Mouse (Mus musculus): ENCODE results near the gene H2-D1. TPM values are rescaled to one million over a fixed set of nuclear protein-coding genes. Genes with fewer than 3 reads are reported as not detected.

H2-D1 gene
- total and polyA plus RNA-seq, 3 experiments: 659 to 944 (median 880) TPM

GRCm38 (mm10) chr17:35272249-35272648 lies 9.7 kb downstream of the H2-D1 start:
- dilution Hi-C loops (cut with MboI; ENCODE audit: extremely low pct_ligation_motif_present, extremely low pct_unique_long_range_greater_than_20kb, low sequenced_read_pairs) (loop anchor here (5.0 kb wide), 1 partner anchor 1300 kb away; no protein-coding TSS in a partner anchor), in situ Hi-C loops (cut with MboI; ENCODE audit: low pct_ligation_motif_present, low pct_unique_long_range_greater_than_20kb, low sequenced_read_pairs) (loop anchor here (5.0 kb wide), 1 partner anchor 1300 kb away; no protein-coding TSS in a partner anchor)

GRCm38 (mm10) chr17:35274770-35275169 lies 12.2 kb downstream of the H2-D1 start:
- dilution Hi-C loops (cut with MboI; ENCODE audit: extremely low pct_ligation_motif_present, extremely low pct_unique_long_range_greater_than_20kb, low sequenced_read_pairs): loop anchor here (5.0 kb wide), 1 partner anchor 1302 kb away; no protein-coding TSS in a partner anchor
- H3K27ac ChIP-seq (ENCODE audit: insufficient read depth, low read depth): no peak overlapping the region
- no peaks in the 10 kb centered on the region for H3K79me2 ChIP-seq (replicated peaks; ENCODE audit: control insufficient read depth, extremely low read depth, insufficient read depth, poor library complexity, severe bottlenecking)
- peak; percentile 82 for DNase-seq (ENCODE audit: extremely low read depth)
- peaks cover 13% of the 10 kb centered on the region for H3K9me3 ChIP-seq (replicated peaks; ENCODE audit: low read length)
- TF ChIP-seq MAFK (IDR thresholded peaks at IDR 0.05; ENCODE audit: insufficient replicate concordance, low read length) (no peak), USF2 (conservative IDR thresholded peaks at IDR 0.05; ENCODE audit: low read depth, low read length) (no peak), SMC3 (IDR thresholded peaks at IDR 0.05; ENCODE audit: low read depth, low read length) (peak; percentile 92), JUND (conservative IDR thresholded peaks at IDR 0.05; ENCODE audit: low read depth, low read length) (no peak), ELF1 (IDR thresholded peaks at IDR 0.05; ENCODE audit: low read depth, low read length) (0 out of 2 replicates have a peak, but pooled peaks have one; percentile 21), IRF4 (IDR thresholded peaks at IDR 0.05; ENCODE audit: low read depth, low read length) (peak; percentile 32; the same call in 1 of the 2 replicates), NRF1 (IDR thresholded peaks at IDR 0.05; ENCODE audit: low read depth, low read length) (no peak), USF1 (IDR thresholded peaks at IDR 0.05; ENCODE audit: low read depth, low read length) (peak; percentile 3; the same call in 1 of the 2 replicates), BHLHE40 (IDR thresholded peaks at IDR 0.05; ENCODE audit: low read depth, low read length) (peak; percentile 48; the same call in 1 of the 2 replicates), MAZ (IDR thresholded peaks at IDR 0.05; ENCODE audit: low read depth, low read length) (no peak), CTCF (conservative IDR thresholded peaks at IDR 0.05 in 1 of 2, IDR thresholded peaks at IDR 0.05 in 1 of 2; ENCODE audit: low read depth in 2 of 2, low read length in 2 of 2) (peak; percentile 89 to 93), GABPA (IDR thresholded peaks at IDR 0.05; ENCODE audit: insufficient replicate concordance, low read depth, low read length) (no peak), MEF2A (IDR thresholded peaks at IDR 0.05; ENCODE audit: borderline replicate concordance, low read depth, low read length) (0 out of 2 replicates have a peak, but pooled peaks have one; percentile 28), TCF12 (IDR thresholded peaks at IDR 0.05; ENCODE audit: low read depth, low read length) (no peak), RAD21 (IDR thresholded peaks at IDR 0.05; ENCODE audit: low read depth, low read length) (peak; percentile 79), ZMIZ1 (IDR thresholded peaks at IDR 0.05; ENCODE audit: low read depth, low read length) (no peak), CHD2 (IDR thresholded peaks at IDR 0.05; ENCODE audit: low read length) (no peak), ZC3H11A (IDR thresholded peaks at IDR 0.05; ENCODE audit: low read depth, low read length) (peak; percentile 71), KAT2A (IDR thresholded peaks at IDR 0.05; ENCODE audit: insufficient replicate concordance, low read length) (no peak), EP300 (IDR thresholded peaks at IDR 0.05; ENCODE audit: low read length) (no peak), PAX5 (IDR thresholded peaks at IDR 0.05; ENCODE audit: low read length) (no peak), POLR2A (IDR thresholded peaks at IDR 0.05; ENCODE audit: low read depth, low read length) (no peak), JUN (IDR thresholded peaks at IDR 0.05; ENCODE audit: insufficient read depth, low read depth, low read length) (no peak), SIN3A (IDR thresholded peaks at IDR 0.05; ENCODE audit: low read length) (no peak), NELFE (IDR thresholded peaks at IDR 0.05; ENCODE audit: low read depth, low read length) (no peak; the same call in 1 of the 2 replicates)
- in situ Hi-C loops (cut with MboI; ENCODE audit: low pct_ligation_motif_present, low pct_unique_long_range_greater_than_20kb, low sequenced_read_pairs): loop anchor here (5.0 kb wide), 1 partner anchor 1302 kb away; no protein-coding TSS in a partner anchor
- H3K27me3 ChIP-seq (replicated peaks): no peaks in the 10 kb centered on the region
- H3K4me2 ChIP-seq (ENCODE audit: insufficient read depth, low read depth, poor library complexity, severe bottlenecking): no peak overlapping the region
- H3K36me3 ChIP-seq (replicated peaks in 1 of 2; ENCODE audit: control insufficient read depth in 1 of 2, insufficient read depth in 1 of 2, low read length in 1 of 2): peaks cover 0 to 44% of the 10 kb centered on the region in 2 experiments
- H3K4me3 ChIP-seq (replicated peaks in 1 of 3; ENCODE audit: low read depth in 2 of 3, low read length in 2 of 3, poor library complexity in 1 of 3): no peak overlapping the region
- no peak overlapping the region for H3K9ac ChIP-seq (ENCODE audit: insufficient read depth, low read depth)
- H3K4me1 ChIP-seq (ENCODE audit: control insufficient read depth in 1 of 2, insufficient read depth in 2 of 2): peaks cover 0 to 8% of the 10 kb centered on the region in 2 experiments; a peak in 1 of 4 replicates

More at GRCm38 (mm10) chr17:35272249-35272648, 9.7 kb downstream of the H2-D1 start:
- H3K4me2 ChIP-seq (ENCODE audit: insufficient read depth, low read depth, poor library complexity, severe bottlenecking): no peak overlapping the region
- H3K4me1 ChIP-seq (ENCODE audit: control insufficient read depth in 1 of 2, insufficient read depth in 2 of 2): 0 out of 4 replicates have a peak, but pooled peaks cover 0 to 2% of the 10 kb centered on the region in 2 experiments
- H3K9me3 ChIP-seq (replicated peaks; ENCODE audit: low read length): peaks cover 13% of the 10 kb centered on the region
- no peak overlapping the region for H3K9ac ChIP-seq (ENCODE audit: insufficient read depth, low read depth)
- H3K27ac ChIP-seq (ENCODE audit: insufficient read depth, low read depth): no peak overlapping the region
- H3K4me3 ChIP-seq (replicated peaks in 1 of 3; ENCODE audit: low read depth in 2 of 3, low read length in 2 of 3, poor library complexity in 1 of 3): no peak overlapping the region
- peaks cover 8 to 44% of the 10 kb centered on the region in 2 experiments for H3K36me3 ChIP-seq (replicated peaks in 1 of 2; ENCODE audit: control insufficient read depth in 1 of 2, insufficient read depth in 1 of 2, low read length in 1 of 2)
- no peaks in the 10 kb centered on the region for H3K79me2 ChIP-seq (replicated peaks; ENCODE audit: control insufficient read depth, extremely low read depth, insufficient read depth, poor library complexity, severe bottlenecking)
- H3K27me3 ChIP-seq (replicated peaks): no peaks in the 10 kb centered on the region
- TF ChIP-seq NRF1 (IDR thresholded peaks at IDR 0.05; ENCODE audit: low read depth, low read length): no peak
- no peak for TF ChIP-seq CHD1 (IDR thresholded peaks at IDR 0.05; ENCODE audit: low read depth, low read length)
- no peak for TF ChIP-seq MAFK (IDR thresholded peaks at IDR 0.05; ENCODE audit: insufficient replicate concordance, low read length)
- TF ChIP-seq MAZ (IDR thresholded peaks at IDR 0.05; ENCODE audit: low read depth, low read length): no peak
- no peak for TF ChIP-seq MEF2A (IDR thresholded peaks at IDR 0.05; ENCODE audit: borderline replicate concordance, low read depth, low read length)
- TF ChIP-seq SIN3A (IDR thresholded peaks at IDR 0.05; ENCODE audit: low read length): no peak
- TF ChIP-seq TCF12 (IDR thresholded peaks at IDR 0.05; ENCODE audit: low read depth, low read length): no peak
- no peak for TF ChIP-seq HCFC1 (IDR thresholded peaks at IDR 0.05; ENCODE audit: low read depth, low read length)
- no peak for TF ChIP-seq ZMIZ1 (IDR thresholded peaks at IDR 0.05; ENCODE audit: low read depth, low read length)
- TF ChIP-seq TBP (conservative IDR thresholded peaks at IDR 0.05; ENCODE audit: low read depth, low read length): no peak
- no peak for TF ChIP-seq CHD2 (IDR thresholded peaks at IDR 0.05; ENCODE audit: low read length)
- no peak for DNase-seq (ENCODE audit: extremely low read depth)

Measured in CH12.LX (cell line).